Comparison of ENCODE assay signal across 20 mouse cellular contexts in the genomic region with DNA sequence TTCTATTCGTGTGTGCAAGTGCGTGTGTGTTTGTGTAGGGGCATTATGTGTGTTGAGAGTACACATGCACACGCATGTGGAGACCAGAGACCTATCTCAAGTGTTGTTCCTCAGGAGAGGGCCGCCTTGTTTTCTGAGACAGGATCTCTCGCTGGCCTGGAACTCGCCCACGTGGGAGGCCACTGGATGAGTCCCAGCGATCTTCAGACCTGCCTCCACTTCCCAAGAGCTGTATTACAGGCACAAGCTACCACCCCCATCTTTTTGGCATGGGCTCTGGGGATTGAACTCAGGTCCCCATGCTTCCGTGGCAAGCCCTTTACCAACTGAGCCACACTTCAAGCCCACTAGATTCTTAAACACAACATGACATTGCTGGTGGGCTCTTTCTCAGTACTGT. TPM values are rescaled to one million over a fixed set of nuclear protein-coding genes. Genes with fewer than 3 reads are reported as not detected.
DNase-seq lines count a peak whose midpoint lies in the region; ATAC-seq and TF ChIP-seq lines count a peak whose summit lies in the region.
"Had no signal": no experiment of that assay in that cellular context is flagged by ENCODE, and none has a peak within 500 bp of the region (broad histone marks: within the 10 kb centered on the region; RNA-seq: fewer than 3 reads in every experiment).

No protein-coding gene starts in this region.

- no peaks in the 10 kb centered on the region for H3K9me3 ChIP-seq in heart, embryonic 16.5 days (replicated peaks; ENCODE audit: control insufficient read depth, low read length)
- H3K9me3 ChIP-seq in heart, embryonic 12.5 days (replicated peaks), result no peaks in the 10 kb centered on the region
- H3K9me3 ChIP-seq in limb, embryonic 13.5 days, result no peaks in the 10 kb centered on the region
- H3K9me3 ChIP-seq: heart, embryonic 13.5 days; hindbrain, embryonic 15.5 days; liver, embryonic 15.5 days had no signal

- H3K4me2 ChIP-seq in heart, embryonic 16.5 days (ENCODE audit: low read depth, low read length), result no peak overlapping the region
- no peak overlapping the region for H3K4me2 ChIP-seq in heart, embryonic 12.5 days
- peak overlapping the region; percentile 44; the same call in 1 of the 2 replicates for H3K4me2 ChIP-seq in limb, embryonic 13.5 days (replicated peaks)
- H3K4me2 ChIP-seq: heart, embryonic 13.5 days; hindbrain, embryonic 15.5 days; liver, embryonic 15.5 days had no signal

- peaks cover 47% of the 10 kb centered on the region for H3K4me1 ChIP-seq in heart, embryonic 16.5 days (ENCODE audit: control insufficient read depth, insufficient read depth, low read length)
- peaks cover 57% of the 10 kb centered on the region for H3K4me1 ChIP-seq in heart, embryonic 12.5 days (replicated peaks)
- peaks cover 44% of the 10 kb centered on the region for H3K4me1 ChIP-seq in brown adipose tissue, adult 24 weeks (ENCODE audit: control insufficient read depth, insufficient read depth, insufficient read length, low read length)
- peaks cover 39% of the 10 kb centered on the region for H3K4me1 ChIP-seq in limb, embryonic 13.5 days

- H3K79me2 ChIP-seq in C2C12 (ENCODE audit: control insufficient read depth, insufficient read depth), result peaks cover 9% of the 10 kb centered on the region

- ATAC-seq in heart, embryonic 16.5 days (replicated peaks; ENCODE audit: extremely low read depth, insufficient read depth, low FRiP score), result no peak
- ATAC-seq in heart, embryonic 12.5 days (ENCODE audit: insufficient number of reproducible peaks, low FRiP score), result no peak
- ATAC-seq in limb, embryonic 13.5 days (ENCODE audit: low FRiP score, low read depth), result no peak
- no peak for ATAC-seq in megakaryocyte, adult 5-6 weeks (ENCODE audit: poor library complexity, severe bottlenecking)

- H3K27ac ChIP-seq in heart, embryonic 16.5 days (ENCODE audit: low read length), result 0 out of 2 replicates have a peak overlapping the region, but pooled peaks have one; percentile 25
- H3K27ac ChIP-seq in heart, embryonic 12.5 days (ENCODE audit: poor library complexity, severe bottlenecking), result no peak overlapping the region
- peak overlapping the region; percentile 55 for H3K27ac ChIP-seq in brown adipose tissue, adult 24 weeks (replicated peaks; ENCODE audit: low read depth, low read length)
- no peak overlapping the region for H3K27ac ChIP-seq in limb, embryonic 13.5 days
- H3K27ac ChIP-seq: heart, embryonic 13.5 days; hindbrain, embryonic 15.5 days; kidney, postnatal 0 days; liver, embryonic 15.5 days had no signal

- peak overlapping the region; percentile 13 for H3ac ChIP-seq in C2C12 (ENCODE audit: control insufficient read depth, insufficient read length, low read depth)

- H3K9ac ChIP-seq in heart, embryonic 16.5 days (ENCODE audit: low read length), result no peak overlapping the region
- no peak overlapping the region for H3K9ac ChIP-seq in heart, embryonic 12.5 days
- no peak overlapping the region for H3K9ac ChIP-seq in limb, embryonic 13.5 days
- H3K9ac ChIP-seq: hindbrain, embryonic 15.5 days; liver, embryonic 15.5 days had no signal

- WGBS in heart, embryonic 16.5 days, result 72% methylated on average over 9 of the region's 9 CpGs
- 74% methylated on average over 9 of the region's 9 CpGs for WGBS in heart, embryonic 12.5 days
- 85% methylated on average over 9 of the region's 9 CpGs for WGBS in limb, embryonic 13.5 days

- H3K4me3 ChIP-seq in heart, embryonic 16.5 days (ENCODE audit: low read length), result no peak overlapping the region
- H3K4me3 ChIP-seq in heart, embryonic 12.5 days, result no peak overlapping the region
- H3K4me3 ChIP-seq in C2C12 (ENCODE audit: insufficient read depth, poor library complexity, severe bottlenecking), result no peak overlapping the region
- H3K4me3 ChIP-seq in brown adipose tissue, adult 24 weeks (ENCODE audit: insufficient read depth, low read depth, low read length), result no peak overlapping the region
- no peak overlapping the region for H3K4me3 ChIP-seq in limb, embryonic 13.5 days
- H3K4me3 ChIP-seq: heart, embryonic 13.5 days; hindbrain, embryonic 15.5 days; liver, embryonic 15.5 days had no signal

- no peaks in the 10 kb centered on the region for H3K27me3 ChIP-seq in heart, embryonic 16.5 days (ENCODE audit: control insufficient read depth, insufficient read depth, low read length)
- no peaks in the 10 kb centered on the region for H3K27me3 ChIP-seq in heart, embryonic 12.5 days (replicated peaks)
- no peaks in the 10 kb centered on the region for H3K27me3 ChIP-seq in C2C12 (ENCODE audit: control insufficient read depth, insufficient read depth, insufficient read length)
- H3K27me3 ChIP-seq in limb, embryonic 13.5 days, result no peaks in the 10 kb centered on the region
- H3K27me3 ChIP-seq: heart, embryonic 13.5 days; hindbrain, embryonic 15.5 days; liver, embryonic 15.5 days had no signal

- DNase-seq in thymus, postnatal 4 days, result no peak
- DNase-seq: adrenal gland, adult 8-10 months; B cell, adult 2 months; cerebellum, adult 8-10 months; cerebellum, postnatal 36 days; heart, adult 18-20 months; kidney, adult 2 months; lung, postnatal 4 days; right cerebral cortex, postnatal 14 days; spleen, adult 18-20 months had no signal

- peaks cover 6% of the 10 kb centered on the region for H3K79me3 ChIP-seq in C2C12 (ENCODE audit: low read depth)

- no peak for TF ChIP-seq CTCF in C2C12 (IDR thresholded peaks at IDR 0.05; ENCODE audit: control insufficient read depth, insufficient read depth, insufficient read length)

- no peaks in the 10 kb centered on the region for H3K36me3 ChIP-seq in heart, embryonic 16.5 days (ENCODE audit: control insufficient read depth, insufficient read depth)
- H3K36me3 ChIP-seq in heart, embryonic 12.5 days, result 0 out of 2 replicates have a peak, but pooled peaks cover 4% of the 10 kb centered on the region
- no peaks in the 10 kb centered on the region for H3K36me3 ChIP-seq in C2C12 (ENCODE audit: control insufficient read depth, insufficient read depth)
- peaks cover 4% of the 10 kb centered on the region; the same call in 1 of the 2 replicates for H3K36me3 ChIP-seq in limb, embryonic 13.5 days
- H3K36me3 ChIP-seq: hindbrain, embryonic 15.5 days had no signal

TF ChIP-seq in C2C12, 6 proteins besides CTCF, POLR2A, EP300 and RAD21:
- TF ChIP-seq MYOG (IDR thresholded peaks at IDR 0.05; ENCODE audit: control insufficient read depth, extremely low read depth, insufficient read length), result no peak
- TF ChIP-seq FOSL1 (IDR thresholded peaks at IDR 0.05; ENCODE audit: insufficient read depth, low read length, poor library complexity, severe bottlenecking), result no peak
- no peak for TF ChIP-seq MYOD1 (IDR thresholded peaks at IDR 0.05; ENCODE audit: control insufficient read depth, insufficient read length, low read depth)
- no peak for TF ChIP-seq MAX (IDR thresholded peaks at IDR 0.05)

RNA-seq across cellular contexts. Expression of gene Rassf3, which starts 17.7 kb away (rescaled TPM):
- polyA plus RNA-seq in heart, embryonic 16.5 days (2015; fragmentation: Nextera tagmentation; extraction: Ambion mirVana), result 24.1 and 24.8 TPM in 2 replicates
- 27.0 and 28.1 TPM in 2 replicates for polyA plus RNA-seq in heart, embryonic 12.5 days (2016; fragmentation: Nextera tagmentation; extraction: Ambion mirVana)
- polyA plus RNA-seq in C2C12 (2012; fragmentation: generic; extraction: Trizol), result 8.9 TPM
- 17.3 and 25.1 TPM in 2 replicates for polyA plus RNA-seq in brown adipose tissue, adult 24 weeks (2012; ENCODE audit: insufficient read depth, insufficient read length, missing spikeins)
- polyA plus RNA-seq in limb, embryonic 13.5 days (2015; fragmentation: Nextera tagmentation; extraction: Ambion mirVana), result 17.8 and 18.1 TPM in 2 replicates
- 65.7 and 65.8 TPM in 2 replicates for total RNA-seq in megakaryocyte, adult 5-6 weeks (2015)
- total RNA-seq in megakaryocyte, adult 5-6 weeks (2017), result 56.4 and 56.8 TPM in 2 replicates

Comparison
In these comparisons a context has a peak if more than half of its experiments do, and no peak if none do; other contexts are left out.
1. H3K27ac ChIP-seq: peak in heart, embryonic 16.5 days (single experiment) and brown adipose tissue, adult 24 weeks (single experiment); none in heart, embryonic 12.5 days (single experiment) and limb, embryonic 13.5 days (single experiment).